Mouse (Mus musculus) CD4-positive, CD25-positive, alpha-beta regulatory T cell, adult 2 months (primary cell): ENCODE results near the gene Zfp786.
"Not testable (repeated sequence)": the region's sequence is repeated elsewhere in the genome, so short reads cannot be mapped to it uniquely, and the experiment has no call there.

Source experiments
- DNase-seq: peaks from one replicate; pipeline ENCODE4 v3.0.0-alpha.2; 2012; ENCODE audit warnings: low read depth, low spot score

Zfp786 gene

DNA sequence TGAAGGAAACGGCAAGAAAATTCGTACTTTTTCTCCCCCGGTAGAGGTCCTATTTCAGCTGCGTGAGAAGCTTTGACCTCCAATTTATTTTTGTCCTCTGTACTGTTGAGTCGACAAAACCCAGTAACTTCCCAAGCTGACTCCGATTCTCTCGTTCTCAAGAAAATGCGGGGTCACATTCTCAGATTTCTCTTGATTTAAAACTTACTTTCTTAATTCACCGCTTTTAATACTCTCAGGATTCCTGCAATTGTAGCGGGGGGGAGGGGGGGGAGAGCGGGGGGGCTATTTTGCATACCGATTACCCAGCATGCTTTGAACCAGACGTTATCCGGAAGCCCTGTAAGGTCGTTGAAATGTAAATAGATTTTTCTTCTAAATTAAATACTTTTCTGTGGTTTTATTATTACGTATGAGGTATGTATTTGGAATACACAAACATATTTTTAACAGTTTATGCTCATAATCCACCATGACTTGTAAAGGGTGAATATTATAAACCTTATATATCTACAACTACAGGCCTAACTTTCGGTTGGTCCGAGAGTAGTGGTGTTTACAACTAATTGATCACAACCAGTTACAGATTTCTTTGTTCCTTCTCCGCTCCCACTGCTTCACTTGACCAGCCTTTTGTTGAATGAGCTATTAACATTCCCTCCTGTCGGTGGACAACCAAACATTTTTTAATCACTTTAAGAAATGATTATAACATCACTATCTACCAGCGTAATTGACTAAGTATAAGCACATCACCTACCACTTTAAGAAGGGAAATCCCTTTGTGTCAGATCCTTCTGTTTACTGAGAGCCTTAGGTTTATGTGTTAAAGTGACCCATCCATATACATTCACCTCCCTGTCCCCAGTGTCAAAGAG is 49.3 kb downstream of the Zfp786 start:
- DNase-seq = peak; percentile 84

DNA sequence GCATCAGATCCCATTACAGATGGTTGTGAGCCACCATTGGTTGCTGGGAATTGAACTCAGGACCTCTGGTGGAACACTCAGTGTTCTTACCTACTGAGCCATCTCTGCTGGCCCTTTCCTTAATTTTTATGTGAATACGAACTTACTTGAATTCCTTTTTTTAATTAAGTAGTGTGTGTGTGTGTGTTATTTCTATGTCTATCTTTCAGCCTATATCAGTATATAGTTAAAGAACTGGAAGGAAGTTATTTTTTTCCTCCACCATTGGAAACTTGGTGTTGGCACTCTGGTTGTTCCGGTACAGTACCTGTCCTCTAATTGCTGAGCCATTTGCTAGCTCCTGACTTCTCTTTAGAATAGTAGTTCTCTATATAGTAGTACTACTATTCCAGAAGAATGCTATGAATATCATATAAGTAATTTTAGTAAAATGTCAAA is 50.1 kb downstream of the Zfp786 start:
- DNase-seq = peak; percentile 46

DNA sequence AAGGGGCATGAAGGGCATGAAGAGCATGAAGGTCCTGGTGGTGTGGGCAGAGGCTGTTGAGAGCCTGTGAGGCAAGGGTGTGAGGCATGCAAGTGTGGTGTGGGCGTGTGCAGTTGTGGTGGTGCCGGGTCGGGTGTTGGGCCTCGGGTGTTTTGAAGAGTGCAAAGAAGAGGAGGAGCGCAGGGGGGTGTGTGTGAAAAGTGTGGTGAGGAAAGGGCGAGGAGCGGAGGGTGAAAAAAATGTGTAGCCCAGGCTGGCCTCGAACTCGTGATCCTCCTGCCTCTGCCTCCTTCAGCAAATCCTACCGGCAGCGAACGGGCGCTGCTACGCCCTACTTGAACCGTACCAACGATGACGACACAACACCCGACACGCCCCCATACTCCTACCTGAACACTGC is 58.9 kb downstream of the Zfp786 start:
- DNase-seq = peak; percentile 59

DNA sequence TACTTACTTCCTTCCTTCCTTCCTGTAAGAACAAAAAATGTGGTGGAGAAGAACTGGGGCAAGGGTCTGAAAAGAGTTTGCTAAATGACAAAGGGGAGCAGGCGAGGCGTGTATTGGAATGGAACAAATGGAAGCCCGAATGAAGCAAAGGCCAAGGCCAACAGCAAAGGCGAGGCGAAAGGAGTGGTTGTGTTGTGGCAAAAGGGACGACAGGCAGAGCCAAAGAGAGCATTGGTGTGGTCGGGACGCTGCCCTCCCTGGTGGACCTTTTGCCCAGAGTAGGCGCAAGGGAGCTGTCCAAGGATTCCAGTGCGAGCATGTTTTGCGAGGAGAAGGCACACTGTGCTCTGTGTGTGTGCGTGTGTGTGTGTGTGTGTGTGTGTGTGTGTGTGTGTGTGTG is 59.6 kb downstream of the Zfp786 start:
- not testable (repeated sequence) for DNase-seq

- DNase-seq = not testable (repeated sequence)
Observed at GRCm38 (mm10) chr6:47769861-47770260, 60.8 kb downstream of the Zfp786 start.
